Comparison of ENCODE assay signal across 18 mouse cellular contexts in the genomic region with DNA sequence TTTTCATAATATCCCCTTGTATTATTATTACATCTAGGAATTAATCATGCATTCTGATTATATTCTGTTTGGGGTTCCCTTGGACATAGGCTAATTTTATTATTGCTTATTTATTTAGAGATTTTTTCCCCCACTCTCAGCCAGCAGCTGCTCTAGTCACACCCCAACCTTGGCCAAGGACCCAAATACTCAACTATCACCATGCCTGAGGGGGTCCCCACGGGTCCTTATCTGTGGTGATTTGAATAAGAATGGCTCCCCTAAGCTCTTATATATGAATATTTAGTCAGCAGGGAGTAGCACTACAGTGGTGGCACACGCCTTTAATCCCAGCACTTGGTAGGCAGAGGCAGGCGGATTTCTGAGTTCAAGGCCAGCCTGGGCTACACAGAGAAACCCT.
"Had no signal": no experiment of that assay in that cellular context is flagged by ENCODE, and none has a peak within 500 bp of the region (broad histone marks: within the 10 kb centered on the region; RNA-seq: fewer than 3 reads in every experiment).

No protein-coding gene starts in this region.

- DNase-seq: lung, embryonic 14.5 days; lung, postnatal 10 days; lung, postnatal 4 days; midbrain, embryonic 14.5 days; retina, postnatal 1 day; right cerebral cortex, adult 18-20 months; right cerebral cortex, postnatal 25 days; right cerebral cortex, postnatal 4 days; spleen, adult 18-20 months; thymus, adult 18-20 months; thymus, postnatal 14 days; thymus, postnatal 36 days had no signal

- H3K27ac ChIP-seq: midbrain, embryonic 10.5 days; midbrain, embryonic 12.5 days; neural tube, embryonic 13.5 days; neural tube, embryonic 15.5 days had no signal

- H3K9ac ChIP-seq: lung, embryonic 14.5 days; midbrain, embryonic 12.5 days; neural tube, embryonic 13.5 days; neural tube, embryonic 15.5 days had no signal

- H3K4me1 ChIP-seq: midbrain, embryonic 10.5 days; midbrain, embryonic 12.5 days; neural tube, embryonic 13.5 days; neural tube, embryonic 15.5 days had no signal

- ATAC-seq: midbrain, embryonic 16.5 days had no signal

- H3K9me3 ChIP-seq: midbrain, embryonic 10.5 days; midbrain, embryonic 12.5 days; neural tube, embryonic 13.5 days; neural tube, embryonic 15.5 days had no signal

- H3K27me3 ChIP-seq: midbrain, embryonic 12.5 days; neural tube, embryonic 13.5 days; neural tube, embryonic 15.5 days had no signal

- H3K4me3 ChIP-seq: midbrain, embryonic 10.5 days; midbrain, embryonic 12.5 days; myocyte; neural tube, embryonic 13.5 days; neural tube, embryonic 15.5 days had no signal

- H3K4me2 ChIP-seq: lung, embryonic 14.5 days; midbrain, embryonic 12.5 days; neural tube, embryonic 13.5 days; neural tube, embryonic 15.5 days had no signal
